Mouse (Mus musculus) gastrocnemius, postnatal 36 days (tissue): ENCODE data around the gene Kcnk5. TPM values are rescaled to one million over a fixed set of nuclear protein-coding genes. Genes with fewer than 3 reads are reported as not detected.
A peak's percentile ranks its signal among the peaks of the same experiment; 100 is the strongest.

Experiments used
- DNase-seq, 2 experiments: peaks; one replicate each; pipeline ENCODE4 v3.0.0; 2022
- intact Hi-C: fragments of 180-260 bp; cut with DNase I; formaldehyde crosslinking; loops from one replicate; pipeline ENCODE4 v1.15.1; 2025
- total RNA-seq, 2 experiments: library from RNA; stranded (reverse); gene quantifications; 2 replicates each; pipeline ENCODE4 v1.2.3; 2021

Kcnk5 gene
- total RNA-seq, 2 experiments from 2014 or later: 0.61 to 0.91 TPM

- DNase-seq: no peak
- intact Hi-C loops: no loop called here
These were observed 54.1 kb downstream of the Kcnk5 start for GRCm38 (mm10) chr14:20127406-20128087.

GRCm38 (mm10) chr14:20120868-20121267 is 60.7 kb downstream of the Kcnk5 start:
- intact Hi-C loops: no loop called here
- no peak for DNase-seq

GRCm38 (mm10) chr14:20120012-20120411 is 61.6 kb downstream of the Kcnk5 start:
- intact Hi-C loops: no loop called here
- no peak for DNase-seq

- no peak for DNase-seq
- intact Hi-C loops: no loop called here
These were observed 65.4 kb downstream of the Kcnk5 start for GRCm38 (mm10) chr14:20116149-20116605.

GRCm38 (mm10) chr14:20114951-20115350 is 66.7 kb downstream of the Kcnk5 start:
- DNase-seq: no peak
- intact Hi-C loops: loop anchor here (1.0 kb wide), 1 partner anchor 142 kb away; no protein-coding TSS in a partner anchor

- peak; percentile 71 to 74 for DNase-seq
- intact Hi-C loops: loop anchor here (1.0 kb wide), 1 partner anchor 143 kb away; no protein-coding TSS in a partner anchor
These were observed 67.6 kb downstream of the Kcnk5 start for GRCm38 (mm10) chr14:20113964-20114363.

- intact Hi-C loops: no loop called here
- DNase-seq: no peak
These were observed 68.2 kb downstream of the Kcnk5 start for GRCm38 (mm10) chr14:20113189-20113961.

GRCm38 (mm10) chr14:20112218-20112617 is 69.4 kb downstream of the Kcnk5 start:
- intact Hi-C loops: no loop called here
- no peak for DNase-seq

GRCm38 (mm10) chr14:20110945-20111344 is 70.7 kb downstream of the Kcnk5 start:
- intact Hi-C loops: no loop called here
- DNase-seq: no peak

GRCm38 (mm10) chr14:20106271-20106670 is 75.3 kb downstream of the Kcnk5 start:
- DNase-seq: no peak
- intact Hi-C loops: no loop called here

GRCm38 (mm10) chr14:20103207-20103606 is 78.4 kb downstream of the Kcnk5 start:
- intact Hi-C loops: no loop called here

GRCm38 (mm10) chr14:20098061-20098460 is 83.5 kb downstream of the Kcnk5 start:
- no peak for DNase-seq
- intact Hi-C loops: no loop called here

More at GRCm38 (mm10) chr14:20103207-20103606, 78.4 kb downstream of the Kcnk5 start:
- DNase-seq: no peak

GRCm38 (mm10) chr14:20094942-20095341 is 86.7 kb downstream of the Kcnk5 start:
- DNase-seq: no peak
- intact Hi-C loops: no loop called here

GRCm38 (mm10) chr14:20093493-20093892 is 88.1 kb downstream of the Kcnk5 start:
- intact Hi-C loops: no loop called here
- no peak for DNase-seq

Other genes starting within 250 kb of the Kcnk5 start
- gene Gng2, start 204.2 kb downstream of the Kcnk5 start, total RNA-seq: 1 to 10 TPM; 2.3 to 4.1 TPM
- 1 to 10 TPM; 2.5 to 2.7 TPM for gene Saysd1, start 43.3 kb downstream of the Kcnk5 start, total RNA-seq
- not detected for gene Kcnk16, start 87.4 kb upstream of the Kcnk5 start, total RNA-seq
- 10 to 100 TPM; 27.0 to 29.9 TPM for gene Nudt13, start 112.9 kb upstream of the Kcnk5 start, total RNA-seq
- gene Ecd, start 166.3 kb upstream of the Kcnk5 start, total RNA-seq: 10 to 100 TPM; 30.3 to 31.8 TPM
- gene Fam149b, start 166.4 kb upstream of the Kcnk5 start, total RNA-seq: 10 to 100 TPM; 19.4 to 21.0 TPM
- gene Dnajc9, start 207.1 kb upstream of the Kcnk5 start, total RNA-seq: 10 to 100 TPM in 1 of 2 experiments, 1 to 10 TPM in 1; 7.3 to 11.8 TPM
- 10 to 100 TPM; 40.4 to 41.3 TPM for gene Mrps16, start 211.8 kb upstream of the Kcnk5 start, total RNA-seq